Mouse (Mus musculus): Measurements from ENCODE around the gene Fignl2.

DNA sequence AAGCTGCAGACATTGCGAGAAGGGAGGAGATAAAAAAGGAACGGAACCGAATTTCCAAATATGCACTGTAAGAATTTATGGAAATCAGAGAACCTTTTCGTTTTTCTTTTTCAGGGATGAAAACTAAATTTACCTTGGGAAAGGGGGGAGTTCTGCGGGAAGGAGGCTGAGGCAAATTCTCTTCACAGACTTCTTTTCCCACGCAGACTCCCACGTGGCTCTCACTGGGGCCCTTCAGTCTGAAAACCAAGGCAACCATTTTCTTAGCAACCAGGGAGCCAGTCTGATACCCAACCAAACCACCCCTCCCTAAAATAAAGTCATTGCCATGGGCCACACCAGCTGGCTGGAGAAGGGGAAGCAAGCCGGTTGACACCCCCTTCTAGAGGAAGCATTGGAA lies 72.7 kb downstream of the Fignl2 start:
- TF ChIP-seq CTCF (IDR thresholded peaks at IDR 0.05; ENCODE audit: control insufficient read depth, insufficient read depth, insufficient read length) (no peak), MYOD1 (IDR thresholded peaks at IDR 0.05; ENCODE audit: control insufficient read depth, insufficient read length, low read depth) (no peak), USF1 (IDR thresholded peaks at IDR 0.05; ENCODE audit: low read depth) (no peak), FOSL1 (IDR thresholded peaks at IDR 0.05; ENCODE audit: insufficient read depth, low read length, poor library complexity, severe bottlenecking) (no peak)
